Mouse (Mus musculus) forebrain, embryonic 16.5 days (tissue): ENCODE results near the gene Sspo. TPM values are rescaled to one million over a fixed set of nuclear protein-coding genes. Genes with fewer than 3 reads are reported as not detected.

Source experiments
- ATAC-seq: fragments of 200-750 bp; cut with Nextera tagmentation; 2 replicates; pipeline ENCODE4 v1.8.0; 2017; ENCODE audit warnings: mild to moderate bottlenecking, moderate library complexity
- H3K27ac ChIP-seq: fragments of 300-500 bp; sonication (generic); 2 replicates; pipeline ENCODE4 v1.5.1; 2014; ENCODE audit warnings: low read length, control low read depth
- H3K27me3 ChIP-seq: fragments of 300-500 bp; sonication (generic); replicated peaks from 2 replicates; pipeline ENCODE4 v1.6.1; 2014; ENCODE audit warnings: low read length; ENCODE audit not compliant: control insufficient read depth, insufficient read depth
- H3K36me3 ChIP-seq: fragments of 300-500 bp; sonication (generic); 2 replicates; pipeline ENCODE4 v1.6.1; 2014; ENCODE audit not compliant: control insufficient read depth, insufficient read depth
- H3K4me1 ChIP-seq: fragments of 300-500 bp; sonication (generic); replicated peaks from 2 replicates; pipeline ENCODE4 v1.6.1; 2014; ENCODE audit warnings: low read length; ENCODE audit not compliant: control insufficient read depth, insufficient read depth
- H3K4me2 ChIP-seq: fragments of 300-500 bp; sonication (generic); 2 replicates; pipeline ENCODE4 v1.6.1; 2014; ENCODE audit warnings: mild to moderate bottlenecking, low read length, control low read depth
- H3K4me3 ChIP-seq: fragments of 300-500 bp; sonication (generic); replicated peaks from 2 replicates; pipeline ENCODE4 v1.5.1; 2014; ENCODE audit warnings: mild to moderate bottlenecking, low read length, control low read depth
- H3K9ac ChIP-seq: fragments of 300-500 bp; sonication (generic); replicated peaks from 2 replicates; pipeline ENCODE4 v1.6.1; 2014; ENCODE audit warnings: low read depth, low read length, control low read depth
- H3K9me3 ChIP-seq: fragments of 300-500 bp; sonication (generic); 2 replicates; pipeline ENCODE4 v1.6.1; 2016; ENCODE audit warnings: low read length; ENCODE audit not compliant: control insufficient read depth
- WGBS: fragments of 180-500 bp; shearing (Covaris S2); extraction: QIAGEN DNeasy Blood & Tissue Kit; methylation state at CpG from one replicate; pipeline ENCODE4 v1.1.7; 2014; 5-methylcytosine and 5-hydroxymethylcytosine counted together
- polyA plus RNA-seq: library from polyadenylated mRNA; unstranded; fragments of >200 nt; fragmentation: Nextera tagmentation; extraction: Ambion mirVana; gene quantifications from 2 replicates; pipeline ENCODE4 v1.2.1, GENCODE M21; 2015

The Sspo gene
- polyA plus RNA-seq, 1 experiment from 2014 or later = 0.16 TPM

- no peaks in the 10 kb centered on the region for H3K27me3 ChIP-seq
- no peak overlapping the region for H3K4me3 ChIP-seq
- H3K27ac ChIP-seq = no peak overlapping the region
- no peak overlapping the region for H3K9ac ChIP-seq
- no peak for ATAC-seq
- H3K9me3 ChIP-seq = no peaks in the 10 kb centered on the region
- H3K4me1 ChIP-seq = no peaks in the 10 kb centered on the region
- no peaks in the 10 kb centered on the region for H3K36me3 ChIP-seq
- no peak overlapping the region for H3K4me2 ChIP-seq
- 76% methylated on average over 14 of the region's 14 CpGs for WGBS
Measured at GRCm38 (mm10) chr6:48529261-48529660, 81.2 kb downstream of the Sspo start.

DNA sequence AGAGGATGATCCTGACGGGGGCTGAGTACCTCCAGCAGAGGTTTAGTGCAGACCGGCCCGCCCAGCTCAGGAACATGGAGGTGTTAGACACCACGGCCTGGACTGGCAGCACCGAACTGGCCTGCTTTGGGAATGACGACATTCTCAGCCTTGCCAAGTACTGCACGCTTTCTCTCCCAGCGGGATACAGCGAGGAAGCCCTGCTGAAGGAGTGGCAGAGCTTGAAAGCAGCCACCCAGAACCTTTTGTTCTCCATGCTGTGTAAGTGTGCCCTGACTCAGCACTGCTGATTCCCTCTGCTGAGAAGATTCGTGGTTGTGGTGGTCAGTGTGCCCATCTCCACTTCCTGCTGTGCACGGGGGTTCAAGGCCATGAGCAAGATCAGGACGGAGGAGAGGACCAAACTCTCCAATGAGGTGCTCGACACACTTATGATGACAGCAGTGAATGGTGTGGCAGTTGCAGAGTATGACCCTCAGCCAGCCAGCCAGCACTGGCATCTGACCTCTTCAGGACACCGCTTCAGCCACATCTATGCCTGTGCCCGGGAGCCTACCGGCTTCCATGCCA lies 81.9 kb downstream of the Sspo start:
- H3K4me3 ChIP-seq = no peak overlapping the region
- no peak overlapping the region for H3K4me2 ChIP-seq
- H3K9me3 ChIP-seq = no peaks in the 10 kb centered on the region
- no peak overlapping the region for H3K27ac ChIP-seq
- WGBS = 85% methylated on average over 16 of the region's 16 CpGs
- no peaks in the 10 kb centered on the region for H3K27me3 ChIP-seq
- no peaks in the 10 kb centered on the region for H3K36me3 ChIP-seq
- no peak overlapping the region for H3K9ac ChIP-seq
- H3K4me1 ChIP-seq = no peaks in the 10 kb centered on the region
- ATAC-seq = no peak

GRCm38 (mm10) chr6:48530862-48531261 lies 82.8 kb downstream of the Sspo start:
- ATAC-seq = no peak
- H3K36me3 ChIP-seq = no peaks in the 10 kb centered on the region

GRCm38 (mm10) chr6:48533475-48533874 lies 85.4 kb downstream of the Sspo start:
- Histone ChIP-seq H3K9me3 (no peaks in the 10 kb centered on the region), H3K36me3 (no peaks in the 10 kb centered on the region), H3K4me1 (peaks cover 11% of the 10 kb centered on the region), H3K4me2 (no peak overlapping the region), H3K27ac (no peak overlapping the region), H3K4me3 (no peak overlapping the region), H3K9ac (no peak overlapping the region), H3K27me3 (no peaks in the 10 kb centered on the region)
- WGBS = 88% methylated on average over 2 of the region's 2 CpGs
- ATAC-seq = no peak

More at GRCm38 (mm10) chr6:48530862-48531261, 82.8 kb downstream of the Sspo start:
- no peaks in the 10 kb centered on the region for H3K27me3 ChIP-seq
- no peak overlapping the region for H3K4me2 ChIP-seq
- no peak overlapping the region for H3K9ac ChIP-seq
- WGBS = 81% methylated on average over 2 of the region's 2 CpGs
- H3K9me3 ChIP-seq = no peaks in the 10 kb centered on the region
- no peak overlapping the region for H3K27ac ChIP-seq
- no peaks in the 10 kb centered on the region for H3K4me1 ChIP-seq
- no peak overlapping the region for H3K4me3 ChIP-seq

DNA sequence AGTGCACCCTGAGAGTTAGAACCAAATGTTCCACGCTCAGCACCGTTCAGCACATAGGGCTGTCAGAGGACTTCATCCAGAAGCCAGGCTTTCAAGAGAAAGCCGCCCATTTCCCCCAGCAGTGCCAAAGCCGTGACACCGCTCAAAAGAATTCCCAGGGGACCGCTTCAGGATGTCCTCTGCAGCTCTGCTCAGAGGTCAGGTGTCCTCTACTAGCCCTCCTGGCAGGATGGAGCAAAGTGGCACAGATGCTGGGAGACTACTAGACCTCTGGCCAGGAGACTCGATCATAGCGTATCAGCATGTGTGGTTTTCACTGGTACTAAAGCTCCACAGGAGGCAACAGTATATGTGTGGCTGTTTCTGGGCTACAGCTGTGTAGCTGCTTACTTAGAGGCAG lies 86.9 kb downstream of the Sspo start:
- H3K4me2 ChIP-seq = no peak overlapping the region
- WGBS = 76% methylated on average over 8 of the region's 8 CpGs
- no peak overlapping the region for H3K9ac ChIP-seq
- no peak overlapping the region for H3K4me3 ChIP-seq
- no peak for ATAC-seq
- no peak overlapping the region for H3K27ac ChIP-seq
- no peaks in the 10 kb centered on the region; the same call in 1 of the 2 replicates for H3K36me3 ChIP-seq
- H3K4me1 ChIP-seq = peaks cover 19% of the 10 kb centered on the region
- H3K9me3 ChIP-seq = no peaks in the 10 kb centered on the region
- H3K27me3 ChIP-seq = no peaks in the 10 kb centered on the region

DNA sequence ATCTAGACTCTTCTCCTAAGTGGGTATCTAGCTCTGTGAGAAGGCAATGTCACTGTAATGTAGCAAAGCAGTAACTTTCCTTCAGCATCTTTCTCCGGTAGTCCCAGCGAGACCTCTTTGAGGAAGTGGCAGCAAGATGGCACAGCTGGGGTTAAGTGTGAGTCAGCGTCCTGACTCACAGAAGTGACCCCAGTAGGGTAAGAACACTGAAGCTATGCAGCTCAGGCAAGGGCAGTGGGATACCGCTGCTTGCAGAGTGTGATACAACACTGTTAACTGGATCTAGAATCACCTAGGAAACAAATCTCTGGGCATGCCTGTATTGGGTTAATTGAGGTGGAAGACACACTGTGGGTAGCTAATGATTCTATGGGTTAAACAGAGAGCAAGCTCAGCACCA lies 88.1 kb downstream of the Sspo start:
- WGBS = 81% methylated on average over 4 of the region's 4 CpGs
- Histone ChIP-seq H3K9ac (no peak overlapping the region), H3K9me3 (no peaks in the 10 kb centered on the region), H3K4me1 (peaks cover 19% of the 10 kb centered on the region), H3K4me2 (no peak overlapping the region), H3K27ac (no peak overlapping the region), H3K36me3 (peaks cover 8% of the 10 kb centered on the region), H3K27me3 (no peaks in the 10 kb centered on the region), H3K4me3 (no peak overlapping the region)
- ATAC-seq = no peak

- peak within 1 kb of the TSS; percentile 79 for H3K4me3 ChIP-seq
- H3K4me1 ChIP-seq = peaks cover 19% of the 10 kb centered on the region
- peak within 1 kb of the TSS; percentile 73 for H3K9ac ChIP-seq
- ATAC-seq = peak; percentile 97
- peak within 1 kb of the TSS; percentile 55 for H3K27ac ChIP-seq
- no peaks in the 10 kb centered on the region for H3K9me3 ChIP-seq
- 2% methylated on average over 38 of the region's 38 CpGs for WGBS
- peaks cover 8% of the 10 kb centered on the region for H3K36me3 ChIP-seq
- no peaks in the 10 kb centered on the region for H3K27me3 ChIP-seq
- peak within 1 kb of the TSS; percentile 85 for H3K4me2 ChIP-seq
Measured at GRCm38 (mm10) chr6:48537105-48537954, 89.3 kb downstream of the Sspo start, which contains the start of gene Atp6v0e2. Gene Atp6v0e2, plus strand, starts transcription at chr6:48537615.

- Histone ChIP-seq H3K4me2 (peak overlapping the region; percentile 85), H3K4me3 (no peak overlapping the region), H3K9me3 (no peaks in the 10 kb centered on the region), H3K27ac (no peak overlapping the region), H3K36me3 (peaks cover 8% of the 10 kb centered on the region), H3K9ac (no peak overlapping the region), H3K4me1 (peaks cover 19% of the 10 kb centered on the region), H3K27me3 (no peaks in the 10 kb centered on the region)
- ATAC-seq = no peak
- 72% methylated on average over 4 of the region's 5 CpGs for WGBS
Measured at GRCm38 (mm10) chr6:48538841-48539737, 91.1 kb downstream of the Sspo start.

GRCm38 (mm10) chr6:48539860-48540259 lies 91.8 kb downstream of the Sspo start:
- H3K36me3 ChIP-seq = peaks cover 8% of the 10 kb centered on the region
- H3K9ac ChIP-seq = no peak overlapping the region
- ATAC-seq = no peak
- H3K4me3 ChIP-seq = no peak overlapping the region
- no peaks in the 10 kb centered on the region for H3K27me3 ChIP-seq
- no peak overlapping the region for H3K27ac ChIP-seq
- no peak overlapping the region for H3K4me2 ChIP-seq
- 72% methylated on average over 5 of the region's 5 CpGs for WGBS
- H3K4me1 ChIP-seq = peaks cover 19% of the 10 kb centered on the region
- no peaks in the 10 kb centered on the region for H3K9me3 ChIP-seq
